Mouse (Mus musculus) neural tube, embryonic 14.5 days (tissue): Measurements from ENCODE around the gene Fam186b. TPM values are rescaled to one million over a fixed set of nuclear protein-coding genes. Genes with fewer than 3 reads are reported as not detected.

Experiments
- ATAC-seq: fragments of 200-750 bp; cut with Nextera tagmentation; 2 replicates; pipeline ENCODE4 v1.8.0; 2017; ENCODE audit warnings: low read depth, mild to moderate bottlenecking, moderate TSS enrichment, moderate library complexity
- H3K27ac ChIP-seq: fragments of 300-500 bp; sonication (generic); 2 replicates; pipeline ENCODE4 v1.5.1; 2014; ENCODE audit warnings: low read depth, mild to moderate bottlenecking, control low read depth, low read length, moderate library complexity, mixed read lengths
- H3K27me3 ChIP-seq: fragments of 300-500 bp; sonication (generic); 2 replicates; pipeline ENCODE4 v1.6.1; 2014; ENCODE audit warnings: low read length; ENCODE audit not compliant: control insufficient read depth, insufficient read depth
- H3K36me3 ChIP-seq: fragments of 300-500 bp; sonication (generic); 2 replicates; pipeline ENCODE4 v1.6.1; 2014; ENCODE audit warnings: low read length, mixed read lengths; ENCODE audit not compliant: control insufficient read depth, insufficient read depth
- H3K4me1 ChIP-seq: fragments of 300-500 bp; sonication (generic); 2 replicates; pipeline ENCODE4 v1.6.1; 2014; ENCODE audit warnings: low read length; ENCODE audit not compliant: control insufficient read depth, insufficient read depth
- H3K4me2 ChIP-seq: fragments of 300-500 bp; sonication (generic); 2 replicates; pipeline ENCODE4 v1.6.1; 2014; ENCODE audit warnings: mild to moderate bottlenecking, low read depth, low read length, control low read depth
- H3K4me3 ChIP-seq: fragments of 300-500 bp; sonication (generic); 2 replicates; pipeline ENCODE4 v1.5.1; 2014; ENCODE audit warnings: low read depth, low read length, control low read depth, mixed read lengths
- H3K9ac ChIP-seq: fragments of 300-500 bp; sonication (generic); replicated peaks from 2 replicates; pipeline ENCODE4 v1.6.1; 2014; ENCODE audit warnings: low read depth, mild to moderate bottlenecking, control low read depth, low read length, mixed read lengths
- H3K9me3 ChIP-seq: fragments of 300-500 bp; sonication (generic); 2 replicates; pipeline ENCODE4 v1.6.1; 2016; ENCODE audit warnings: low read length; ENCODE audit not compliant: control insufficient read depth
- WGBS: fragments of 180-500 bp; shearing (Covaris S2); extraction: QIAGEN DNeasy Blood & Tissue Kit; methylation state at CpG from one replicate; pipeline ENCODE4 v1.1.7; 2014; 5-methylcytosine and 5-hydroxymethylcytosine counted together
- polyA plus RNA-seq: library from polyadenylated mRNA; unstranded; fragments of >200 nt; fragmentation: Nextera tagmentation; extraction: Ambion mirVana; gene quantifications from 2 replicates; pipeline ENCODE4 v1.2.1, GENCODE M21; 2014

Fam186b gene
- polyA plus RNA-seq: 0.53 and 0.66 TPM in 2 replicates

DNA sequence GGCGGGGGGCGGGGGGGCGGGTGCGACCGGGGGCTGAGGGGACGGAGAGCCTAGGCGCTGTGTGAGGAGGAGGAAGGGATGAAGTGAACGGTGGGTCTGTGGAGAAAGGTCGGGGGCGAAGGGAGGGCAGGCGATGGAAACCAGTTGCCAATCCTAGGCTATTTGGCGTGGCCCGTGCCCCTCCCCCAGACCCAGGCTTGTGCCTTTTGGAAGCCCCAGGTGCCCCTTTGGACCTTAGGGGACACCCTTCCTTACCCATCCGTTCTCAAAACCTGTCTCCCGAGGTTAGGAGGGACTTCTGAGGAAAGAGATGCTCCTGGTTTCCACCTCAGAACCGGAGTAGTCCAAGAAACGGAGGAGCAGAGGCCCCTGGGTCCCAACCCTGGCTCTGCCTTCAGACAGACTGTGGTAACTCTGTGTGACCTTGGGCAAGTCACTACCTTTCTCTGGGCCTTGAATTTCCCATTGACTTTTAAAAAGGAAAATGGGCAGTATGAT is at the start of gene Fam186b:
Fam186b (minus strand) TSS at position 405 of the 498 bp plus-strand sequence.
- Histone ChIP-seq H3K9ac (peak within 1 kb of the TSS; percentile 74), H3K27me3 (no peaks in the 10 kb centered on the region), H3K9me3 (no peaks in the 10 kb centered on the region), H3K4me1 (peaks cover 11% of the 10 kb centered on the region; the same call in 1 of the 2 replicates), H3K4me2 (peak within 1 kb of the TSS; percentile 40), H3K4me3 (peak within 1 kb of the TSS; percentile 67), H3K27ac (peak within 1 kb of the TSS; percentile 84), H3K36me3 (no peaks in the 10 kb centered on the region)
- peak; percentile 64 for ATAC-seq
- WGBS: 0% methylated on average over 14 of the region's 17 CpGs

DNA sequence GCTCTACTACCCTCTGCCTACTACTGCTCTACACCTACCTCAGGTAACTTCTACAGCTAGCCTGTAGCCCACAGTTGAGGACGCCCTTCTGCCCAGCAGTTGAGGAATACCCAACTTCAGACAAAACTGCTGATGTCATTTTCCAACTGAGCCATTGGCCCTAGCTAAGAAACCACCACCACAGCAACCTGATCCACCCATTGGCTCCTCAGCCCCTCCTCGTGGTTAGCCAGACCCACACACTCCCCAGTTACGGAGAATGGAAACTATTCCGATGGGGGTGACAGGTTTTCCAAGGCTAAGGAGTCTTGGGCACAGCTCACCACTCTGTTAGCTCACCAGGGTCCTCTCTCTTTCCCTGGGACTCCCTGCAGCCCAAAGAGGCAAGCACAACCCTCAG is 49.3 kb upstream of the Fam186b start:
- H3K9me3 ChIP-seq: no peaks in the 10 kb centered on the region
- no peaks in the 10 kb centered on the region for H3K27me3 ChIP-seq
- 69% methylated on average over 4 of the region's 4 CpGs for WGBS
- ATAC-seq: no peak
- H3K27ac ChIP-seq: no peak overlapping the region; the same call in 1 of the 2 replicates
- no peaks in the 10 kb centered on the region for H3K36me3 ChIP-seq
- H3K4me2 ChIP-seq: no peak overlapping the region
- peaks cover 10% of the 10 kb centered on the region; the same call in 1 of the 2 replicates for H3K4me1 ChIP-seq
- no peak overlapping the region for H3K4me3 ChIP-seq
- H3K9ac ChIP-seq: no peak overlapping the region

DNA sequence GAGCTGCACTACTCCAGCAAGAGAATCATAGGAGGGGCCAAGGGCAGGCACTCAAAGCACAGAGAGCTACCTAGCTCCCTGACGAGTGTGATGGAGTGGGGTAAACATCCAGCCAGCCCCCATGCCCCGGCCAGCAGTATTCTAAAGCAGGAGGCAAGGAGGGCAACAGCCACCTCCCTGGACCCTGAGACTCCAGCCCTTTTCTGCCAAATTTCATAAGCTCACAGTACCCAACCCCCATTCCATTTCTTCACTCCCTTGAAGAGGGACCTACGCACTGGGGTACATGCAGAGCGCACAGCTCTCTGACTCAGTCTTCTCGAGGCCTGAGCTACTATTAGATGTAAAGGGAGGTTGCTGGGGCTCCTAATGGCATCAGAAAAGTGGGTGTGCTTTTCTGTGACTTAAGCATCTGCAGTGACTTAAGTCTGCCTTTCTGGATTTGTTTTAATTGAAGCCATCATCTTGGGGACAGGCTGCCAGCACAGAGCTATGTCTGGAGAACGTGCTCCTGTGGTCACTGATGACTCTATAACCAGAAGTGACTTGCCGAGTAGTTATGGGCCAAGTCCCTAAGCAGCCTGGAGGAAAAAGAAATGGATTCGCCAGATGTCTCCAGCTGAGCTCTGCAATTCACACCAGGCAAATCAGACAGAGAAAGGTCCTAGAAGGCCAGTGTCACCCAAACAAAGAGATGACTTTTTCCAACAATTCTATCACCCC is 48.6 kb upstream of the Fam186b start:
- Histone ChIP-seq H3K4me1 (peaks cover 10% of the 10 kb centered on the region; the same call in 1 of the 2 replicates), H3K9me3 (no peaks in the 10 kb centered on the region), H3K9ac (no peak overlapping the region), H3K27ac (peak overlapping the region; percentile 60), H3K4me3 (no peak overlapping the region), H3K27me3 (no peaks in the 10 kb centered on the region), H3K36me3 (no peaks in the 10 kb centered on the region), H3K4me2 (no peak overlapping the region)
- WGBS: 76% methylated on average over 8 of the region's 8 CpGs
- no peak for ATAC-seq

DNA sequence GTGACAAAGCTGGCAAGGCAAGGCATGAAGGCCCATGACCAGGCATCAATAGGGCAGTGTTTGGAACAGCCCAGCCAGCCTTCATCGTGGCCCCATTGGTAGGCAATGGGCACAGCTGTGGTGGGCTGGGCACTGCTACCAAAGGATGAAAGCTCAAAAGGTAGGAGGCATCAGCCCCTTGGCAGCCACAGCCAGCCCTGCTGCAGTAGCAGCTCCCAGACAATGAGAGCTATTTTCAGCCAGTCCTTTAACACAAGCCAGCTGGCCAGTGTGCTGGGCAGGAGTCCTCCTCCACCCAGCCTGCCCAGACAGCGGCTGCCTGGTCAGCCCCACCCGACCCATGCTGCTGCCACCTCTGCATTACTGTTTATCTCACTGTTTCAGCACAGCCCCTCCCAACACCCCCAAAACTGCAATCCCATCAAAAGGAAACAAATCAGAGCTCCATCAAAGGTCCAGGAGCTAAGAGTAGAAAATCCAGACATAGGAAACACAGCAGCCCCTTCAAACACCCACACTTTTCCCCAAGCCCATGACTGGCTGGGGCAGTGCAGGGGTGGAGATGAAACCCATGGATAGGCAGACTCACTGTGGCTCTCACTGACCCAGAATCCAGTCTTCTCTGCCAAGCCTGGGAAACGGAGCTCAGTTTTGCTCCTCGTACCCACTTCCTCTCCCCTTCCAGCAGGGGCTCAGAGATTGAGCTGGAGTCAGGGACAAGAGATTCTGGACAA is 47.9 kb upstream of the Fam186b start:
- peaks cover 10% of the 10 kb centered on the region; the same call in 1 of the 2 replicates for H3K4me1 ChIP-seq
- H3K9me3 ChIP-seq: no peaks in the 10 kb centered on the region
- H3K4me3 ChIP-seq: no peak overlapping the region
- ATAC-seq: peak; percentile 46; the same call in 1 of the 2 replicates
- WGBS: 46% methylated on average over 5 of the region's 5 CpGs
- peak overlapping the region; percentile 60 for H3K27ac ChIP-seq
- no peaks in the 10 kb centered on the region for H3K27me3 ChIP-seq
- H3K9ac ChIP-seq: no peak overlapping the region
- H3K36me3 ChIP-seq: no peaks in the 10 kb centered on the region
- H3K4me2 ChIP-seq: no peak overlapping the region

DNA sequence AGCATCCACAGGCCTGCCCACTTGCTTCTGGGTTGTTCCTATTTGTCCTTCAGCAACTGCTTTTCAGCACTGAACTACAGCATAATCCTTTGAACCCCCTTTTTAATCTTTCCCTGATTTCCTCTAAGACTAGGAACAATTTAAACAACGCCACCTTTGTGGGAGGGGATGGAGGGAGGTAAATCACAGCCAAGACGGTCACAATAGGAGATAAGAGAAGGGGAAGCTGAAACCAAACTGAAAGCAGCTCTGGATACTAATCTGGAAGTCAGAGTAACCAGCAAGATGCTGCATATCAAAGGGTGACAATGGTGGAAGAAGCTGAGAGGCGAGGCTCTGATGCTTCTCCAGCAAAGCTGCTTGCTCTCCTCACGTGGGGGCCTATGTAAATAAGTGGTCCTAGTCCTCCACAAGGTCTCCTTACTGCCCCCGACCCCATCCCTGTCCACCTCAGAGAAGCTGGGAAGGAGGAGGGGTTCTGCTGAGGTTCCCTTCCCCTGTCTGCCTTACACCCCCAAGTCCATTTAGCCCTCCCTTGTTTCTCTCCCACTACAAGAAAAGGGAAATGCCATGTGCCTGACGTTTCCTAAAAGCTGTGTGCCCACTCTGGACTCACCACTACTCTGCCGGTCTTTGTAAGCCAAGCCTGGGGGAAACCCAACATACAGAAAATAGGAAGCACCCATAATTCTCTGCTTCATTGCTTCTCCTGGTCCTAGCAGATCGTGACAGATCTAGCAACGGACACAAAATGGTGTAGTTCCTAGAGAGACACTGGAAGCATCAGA is 46.7 kb upstream of the Fam186b start:
- Histone ChIP-seq H3K4me3 (no peak overlapping the region), H3K27ac (no peak overlapping the region), H3K36me3 (no peaks in the 10 kb centered on the region), H3K9ac (no peak overlapping the region), H3K27me3 (no peaks in the 10 kb centered on the region), H3K9me3 (no peaks in the 10 kb centered on the region), H3K4me1 (peaks cover 10% of the 10 kb centered on the region; the same call in 1 of the 2 replicates), H3K4me2 (no peak overlapping the region)
- WGBS: 70% methylated on average over 9 of the region's 9 CpGs
- no peak for ATAC-seq

DNA sequence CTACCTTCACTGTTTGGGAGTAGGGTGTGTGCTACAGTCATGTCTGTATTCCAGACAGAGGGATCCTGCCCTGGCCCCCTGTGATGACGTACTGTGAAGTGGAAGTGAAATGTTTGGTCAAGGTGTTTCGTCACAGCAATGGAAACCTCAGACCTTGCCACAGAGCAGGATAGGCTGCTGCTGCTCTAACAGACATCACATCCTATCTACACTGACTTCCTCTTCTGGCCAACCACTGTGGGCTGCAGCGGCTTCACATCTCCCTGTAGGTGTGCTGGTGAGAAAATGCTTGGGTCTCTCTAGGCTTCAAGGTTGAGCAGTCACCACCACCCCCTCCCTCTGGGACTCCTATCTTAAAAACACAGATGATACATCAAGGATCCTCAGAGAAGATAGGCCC is 45.4 kb upstream of the Fam186b start:
- H3K27me3 ChIP-seq: no peaks in the 10 kb centered on the region

DNA sequence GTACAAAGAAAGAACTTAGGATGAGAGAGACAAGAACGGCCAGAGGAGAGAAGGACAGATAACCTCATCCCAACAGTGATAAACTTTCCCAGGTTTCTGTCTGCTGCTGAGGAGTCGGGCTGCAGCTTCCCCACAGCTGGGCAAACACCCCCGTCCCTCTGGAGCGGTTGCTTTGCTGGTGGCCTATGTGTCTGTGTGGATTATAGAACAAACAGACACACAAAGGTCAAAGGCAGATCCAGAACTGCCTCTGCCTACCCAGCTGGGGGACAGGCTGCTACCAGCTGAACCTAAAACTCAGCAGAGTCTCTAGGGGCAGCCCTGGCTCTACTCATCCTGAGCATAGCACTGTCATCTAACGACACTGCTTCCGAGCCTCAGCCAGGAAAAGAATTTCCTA is 44.0 kb upstream of the Fam186b start:
- no peak overlapping the region for H3K4me3 ChIP-seq
- no peak overlapping the region for H3K4me2 ChIP-seq
- H3K4me1 ChIP-seq: peaks cover 10% of the 10 kb centered on the region; the same call in 1 of the 2 replicates
- H3K27me3 ChIP-seq: no peaks in the 10 kb centered on the region
- 0 out of 2 replicates have a peak overlapping the region, but pooled peaks have one; percentile 5 for H3K27ac ChIP-seq
- no peak overlapping the region for H3K9ac ChIP-seq
- no peaks in the 10 kb centered on the region for H3K36me3 ChIP-seq
- ATAC-seq: no peak
- H3K9me3 ChIP-seq: no peaks in the 10 kb centered on the region
- whole genome bisulfite sequencing: 64% methylated on average over 6 of the region's 6 CpGs

More for the DNA sequence above, 45.4 kb upstream of the Fam186b start:
- H3K4me1 ChIP-seq: peaks cover 10% of the 10 kb centered on the region; the same call in 1 of the 2 replicates
- 96% methylated on average over 3 of the region's 3 CpGs for WGBS
- H3K4me3 ChIP-seq: no peak overlapping the region
- ATAC-seq: no peak
- no peak overlapping the region for H3K9ac ChIP-seq
- no peak overlapping the region for H3K4me2 ChIP-seq
- no peak overlapping the region for H3K27ac ChIP-seq
- H3K36me3 ChIP-seq: no peaks in the 10 kb centered on the region
- no peaks in the 10 kb centered on the region for H3K9me3 ChIP-seq

DNA sequence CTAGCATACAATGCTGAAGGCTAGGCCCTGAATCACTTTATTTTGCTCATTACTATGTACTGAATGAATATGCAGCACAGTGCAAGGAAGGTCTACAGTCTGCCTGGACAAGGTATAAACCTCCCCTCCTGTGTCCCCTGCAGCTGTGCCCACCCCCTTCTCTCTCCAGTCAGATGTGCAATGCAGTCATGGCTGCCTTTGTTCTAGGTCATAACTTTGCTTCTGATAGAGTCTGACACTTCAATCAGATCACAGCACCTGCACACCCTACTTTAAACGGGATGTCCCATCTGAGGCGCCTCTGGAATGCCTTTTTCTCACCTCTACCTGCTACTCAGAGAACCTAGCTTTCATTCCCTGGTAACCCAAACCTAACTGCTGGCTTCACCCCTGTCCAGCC is 43.2 kb upstream of the Fam186b start:
- WGBS: 79% methylated on average over 2 of the region's 2 CpGs
- H3K4me1 ChIP-seq: peaks cover 10% of the 10 kb centered on the region; the same call in 1 of the 2 replicates
- no peak for ATAC-seq
- no peaks in the 10 kb centered on the region for H3K27me3 ChIP-seq
- no peaks in the 10 kb centered on the region for H3K36me3 ChIP-seq
- H3K9ac ChIP-seq: no peak overlapping the region
- H3K9me3 ChIP-seq: no peaks in the 10 kb centered on the region
- H3K4me3 ChIP-seq: no peak overlapping the region
- H3K27ac ChIP-seq: no peak overlapping the region
- H3K4me2 ChIP-seq: no peak overlapping the region
